Mouse (Mus musculus): Measurements from ENCODE around the gene Nr5a1.

- TF ChIP-seq HCFC1 (IDR thresholded peaks at IDR 0.05; ENCODE audit: borderline replicate concordance, insufficient read depth, low read length) (no peak), MAFK (IDR thresholded peaks at IDR 0.05; ENCODE audit: insufficient read depth, low read depth, low read length) (no peak), ZC3H11A (IDR thresholded peaks at IDR 0.05; ENCODE audit: borderline replicate concordance, low read depth, low read length) (no peak), ZNF384 (IDR thresholded peaks at IDR 0.05; ENCODE audit: low read depth, low read length) (no peak)
These were observed 64.0 kb downstream of the Nr5a1 start for GRCm38 (mm10) chr2:38650340-38650739.
